Mouse (Mus musculus) erythroid progenitor cell, adult 5-6 weeks (primary cell): ENCODE measurements around the gene Vmn1r208. TPM values are rescaled to one million over a fixed set of nuclear protein-coding genes. Genes with fewer than 3 reads are reported as not detected.
"Not testable (repeated sequence)": the region's sequence is repeated elsewhere in the genome, so short reads cannot be mapped to it uniquely, and the experiment has no call there.

Source experiments
- ATAC-seq: replicated peaks from 2 replicates; pipeline ENCODE4 v1.8.0; 2016; ENCODE audit warnings: moderate number of reproducible peaks, mild to moderate bottlenecking, moderate TSS enrichment, inconsistent platforms; ENCODE audit not compliant: poor library complexity, low FRiP score, severe bottlenecking
- total RNA-seq, 2 experiments: library from RNA; stranded (forward) in 1 of 2; stranded (reverse) in 1 of 2; fragments of 150-400 nt in 1 of 2; fragments of 186-747, 209-891 nt in 1 of 2; gene quantifications; 2 replicates each; pipeline versions ENCODE4 v1.2.3 to v1.2.4; 2015 to 2017; ENCODE audit warnings: low replicate concordance in 2 of 2

Vmn1r208 gene
- total RNA-seq (2015; ENCODE audit: low replicate concordance) (not detected in 2 replicates), total RNA-seq (2017; ENCODE audit: low replicate concordance) (not detected in 2 replicates)

DNA sequence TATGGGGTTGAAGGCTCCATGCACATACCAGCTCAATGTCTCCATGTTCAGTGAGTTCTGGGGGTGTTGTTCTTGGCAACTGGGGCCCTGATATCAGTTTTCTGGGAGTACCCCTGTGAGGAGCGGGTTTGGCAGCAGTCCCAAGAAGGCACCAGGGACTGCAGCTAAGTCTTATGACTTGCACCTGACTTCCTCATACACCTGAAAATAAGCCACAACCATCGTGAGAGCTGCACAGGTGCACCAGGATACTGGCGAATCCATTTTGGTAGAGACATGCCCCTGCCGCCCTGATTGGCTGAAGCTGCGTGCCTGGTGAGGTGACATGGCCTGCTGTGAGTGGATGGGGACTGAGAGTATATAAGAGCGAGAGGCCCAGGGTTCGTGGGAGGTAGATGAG lies at the start of gene Vmn1r208:
Gene Vmn1r208 (minus strand): TSS at position 101 of the 400 bp plus-strand sequence.
- not testable (repeated sequence) for ATAC-seq

DNA sequence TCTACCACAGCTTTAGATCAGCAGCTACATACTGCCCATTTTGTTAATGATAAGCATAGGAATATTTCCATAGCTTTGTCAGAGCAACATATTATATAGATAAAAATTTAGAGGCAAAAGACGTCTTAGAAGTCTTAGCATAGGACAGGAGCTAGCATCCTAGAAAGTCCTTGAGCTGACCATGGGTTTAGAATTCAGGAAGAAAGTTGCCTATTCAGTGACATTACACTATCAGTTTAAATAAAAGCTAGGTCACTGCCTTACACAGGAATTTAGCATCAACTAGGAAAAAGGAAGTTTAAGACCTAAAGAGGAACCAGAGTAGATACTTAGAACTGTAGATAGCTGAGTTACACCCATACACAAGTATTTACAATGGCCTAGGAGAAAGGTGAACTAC lies 44.4 kb upstream of the Vmn1r208 start:
- ATAC-seq = not testable (repeated sequence)

DNA sequence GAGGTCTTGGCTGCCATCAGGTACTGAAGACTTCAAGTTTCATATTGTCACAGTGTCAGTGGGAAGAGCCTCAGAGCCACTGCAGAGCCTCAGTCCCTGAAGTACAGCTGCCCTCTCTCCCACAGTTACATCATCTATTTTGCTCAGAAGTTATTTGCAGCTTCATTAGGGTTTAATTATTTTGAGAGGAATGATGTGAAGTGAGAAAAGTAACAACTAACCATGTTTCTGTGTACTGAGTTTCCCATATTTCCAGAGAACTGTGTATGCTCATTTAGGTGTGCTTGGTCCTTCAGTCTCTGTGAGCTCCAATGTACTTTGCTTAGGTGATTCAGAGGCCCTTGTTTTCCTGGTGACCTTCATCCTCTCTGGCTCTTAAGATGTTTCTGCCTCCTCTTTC lies 32.4 kb upstream of the Vmn1r208 start, which contains the start of gene Vmn1r209:
Gene Vmn1r209 (minus strand): TSS at position 101 of the 400 bp plus-strand sequence.
- not testable (repeated sequence) for ATAC-seq

- not testable (repeated sequence) for ATAC-seq
Observed at GRCm38 (mm10) chr13:22788096-22788495, 10.9 kb upstream of the Vmn1r208 start.

DNA sequence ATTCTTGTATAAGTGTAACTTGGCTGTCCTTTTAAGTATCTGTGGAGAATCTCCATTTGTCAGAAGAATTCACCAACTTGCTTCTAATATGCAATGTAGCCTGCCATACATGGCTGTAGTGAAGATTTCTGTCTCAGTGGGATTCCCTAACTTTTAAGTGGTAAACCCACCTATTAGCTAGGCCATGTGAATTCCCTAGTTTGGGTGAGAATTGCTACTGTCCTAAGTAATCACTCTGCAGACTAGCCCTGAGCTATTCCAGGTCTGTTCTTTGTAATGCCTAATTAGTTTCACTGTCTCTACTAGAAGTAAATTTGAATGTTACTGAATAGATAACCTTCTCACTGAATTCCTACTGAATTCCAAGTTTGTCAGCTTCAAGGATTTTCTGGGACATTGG lies 7.0 kb upstream of the Vmn1r208 start:
- not testable (repeated sequence) for ATAC-seq

- not testable (repeated sequence) for ATAC-seq
Observed at GRCm38 (mm10) chr13:22771592-22771991, 5.6 kb downstream of the Vmn1r208 start.

- ATAC-seq = no peak
Observed at GRCm38 (mm10) chr13:22747524-22747923, 29.7 kb downstream of the Vmn1r208 start.

- ATAC-seq = not testable (repeated sequence)
Observed at GRCm38 (mm10) chr13:22729529-22729928, 47.7 kb downstream of the Vmn1r208 start, which contains the start of gene Vmn1r207-ps. Vmn1r207-ps (minus strand) TSS chr13:22729629.

Other genes starting within 250 kb of the Vmn1r208 start
- gene Vmn1r204, start 224.2 kb downstream of the Vmn1r208 start, total RNA-seq (2015; ENCODE audit: low replicate concordance) = not detected in 2 replicates
- not detected in 2 replicates for gene Vmn1r204, start 224.2 kb downstream of the Vmn1r208 start, total RNA-seq (2017; ENCODE audit: low replicate concordance)
- not detected in 2 replicates for gene Vmn1r205, start 184.4 kb downstream of the Vmn1r208 start, total RNA-seq (2015; ENCODE audit: low replicate concordance)
- not detected in 2 replicates for gene Vmn1r205, start 184.4 kb downstream of the Vmn1r208 start, total RNA-seq (2017; ENCODE audit: low replicate concordance)
- gene Vmn1r206, start 153.1 kb downstream of the Vmn1r208 start, total RNA-seq (2015; ENCODE audit: low replicate concordance) = not detected in 2 replicates
- not detected in 2 replicates for gene Vmn1r206, start 153.1 kb downstream of the Vmn1r208 start, total RNA-seq (2017; ENCODE audit: low replicate concordance)
- not detected in 2 replicates for gene Vmn1r207-ps, start 47.8 kb downstream of the Vmn1r208 start, total RNA-seq (2015; ENCODE audit: low replicate concordance)
- not detected in 2 replicates for gene Vmn1r207-ps, start 47.8 kb downstream of the Vmn1r208 start, total RNA-seq (2017; ENCODE audit: low replicate concordance)
- not detected in 2 replicates for gene Vmn1r209, start 32.3 kb upstream of the Vmn1r208 start, total RNA-seq (2015; ENCODE audit: low replicate concordance)
- gene Vmn1r209, start 32.3 kb upstream of the Vmn1r208 start, total RNA-seq (2017; ENCODE audit: low replicate concordance) = not detected in 2 replicates
- gene Vmn1r210, start 53.9 kb upstream of the Vmn1r208 start, total RNA-seq (2015; ENCODE audit: low replicate concordance) = not detected in 2 replicates
- not detected in 2 replicates for gene Vmn1r210, start 53.9 kb upstream of the Vmn1r208 start, total RNA-seq (2017; ENCODE audit: low replicate concordance)
- not detected in 2 replicates for gene Vmn1r211, start 80.2 kb upstream of the Vmn1r208 start, total RNA-seq (2015; ENCODE audit: low replicate concordance)
- gene Vmn1r211, start 80.2 kb upstream of the Vmn1r208 start, total RNA-seq (2017; ENCODE audit: low replicate concordance) = not detected in 2 replicates
- gene Vmn1r212, start 106.8 kb upstream of the Vmn1r208 start, total RNA-seq (2015; ENCODE audit: low replicate concordance) = not detected in 2 replicates
- gene Vmn1r212, start 106.8 kb upstream of the Vmn1r208 start, total RNA-seq (2017; ENCODE audit: low replicate concordance) = not detected in 2 replicates
- not detected in 2 replicates for gene Vmn1r213, start 230.3 kb upstream of the Vmn1r208 start, total RNA-seq (2015; ENCODE audit: low replicate concordance)
- gene Vmn1r213, start 230.3 kb upstream of the Vmn1r208 start, total RNA-seq (2017; ENCODE audit: low replicate concordance) = not detected in 2 replicates